Mouse (Mus musculus) frontal cortex, postnatal 10 days (tissue): ENCODE results near the gene Dmgdh.

ENCODE experiments used
- DNase-seq, 2 experiments: peaks; one replicate each; pipeline ENCODE4 v3.0.0; 2022; ENCODE audit warnings: low spot score in 2 of 2, mixed read lengths in 1 of 2

Gene Dmgdh

DNA sequence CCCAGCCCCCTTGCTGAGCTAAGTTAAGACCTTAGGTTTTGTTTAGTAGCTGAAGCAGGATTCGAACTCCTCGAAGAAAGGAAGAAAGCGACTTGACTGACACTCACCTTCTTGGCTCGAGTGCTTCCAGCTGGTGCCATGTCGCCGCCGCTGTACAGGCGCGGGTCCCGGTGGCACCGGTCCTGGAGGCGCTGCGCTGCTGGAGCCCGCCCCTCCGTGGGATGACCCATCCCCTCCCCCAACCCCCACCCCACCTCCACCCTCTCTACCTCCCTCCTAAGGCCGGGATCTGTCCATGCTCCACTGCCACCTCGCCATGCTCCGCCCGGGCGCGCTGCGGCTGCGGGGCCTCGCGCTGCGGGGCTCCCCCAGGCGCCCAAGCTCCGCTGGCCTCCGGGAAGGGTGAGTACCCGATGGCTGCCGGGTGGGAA, at the start of gene Dmgdh, which contains the start of gene Bhmt2:
TSS of gene Dmgdh (plus strand) at position 303 of the 431 bp plus-strand sequence.
TSS of gene Bhmt2 (minus strand) at position 172 of the 431 bp plus-strand sequence.
- no peak for DNase-seq

DNA sequence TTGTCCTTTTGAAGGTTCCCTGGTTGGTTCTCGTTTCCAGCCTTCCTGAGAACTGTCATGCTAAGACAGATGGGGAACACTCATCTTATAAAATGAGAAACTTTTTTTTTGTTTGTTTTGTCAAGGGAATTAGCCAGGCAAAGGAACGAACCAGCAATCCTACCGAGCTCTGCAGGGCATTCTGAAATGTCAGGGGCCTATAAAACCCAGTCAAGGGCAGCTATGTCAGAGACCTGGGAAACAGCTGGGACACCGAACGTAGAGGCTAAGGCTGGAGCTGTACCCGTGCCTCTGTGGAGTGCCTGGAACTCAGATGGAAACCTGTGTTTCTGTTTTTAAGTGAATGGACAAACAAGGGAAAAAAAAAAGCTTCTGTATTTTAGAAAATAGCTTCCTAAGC, 45.4 kb upstream of the Dmgdh start:
- DNase-seq = no peak

DNA sequence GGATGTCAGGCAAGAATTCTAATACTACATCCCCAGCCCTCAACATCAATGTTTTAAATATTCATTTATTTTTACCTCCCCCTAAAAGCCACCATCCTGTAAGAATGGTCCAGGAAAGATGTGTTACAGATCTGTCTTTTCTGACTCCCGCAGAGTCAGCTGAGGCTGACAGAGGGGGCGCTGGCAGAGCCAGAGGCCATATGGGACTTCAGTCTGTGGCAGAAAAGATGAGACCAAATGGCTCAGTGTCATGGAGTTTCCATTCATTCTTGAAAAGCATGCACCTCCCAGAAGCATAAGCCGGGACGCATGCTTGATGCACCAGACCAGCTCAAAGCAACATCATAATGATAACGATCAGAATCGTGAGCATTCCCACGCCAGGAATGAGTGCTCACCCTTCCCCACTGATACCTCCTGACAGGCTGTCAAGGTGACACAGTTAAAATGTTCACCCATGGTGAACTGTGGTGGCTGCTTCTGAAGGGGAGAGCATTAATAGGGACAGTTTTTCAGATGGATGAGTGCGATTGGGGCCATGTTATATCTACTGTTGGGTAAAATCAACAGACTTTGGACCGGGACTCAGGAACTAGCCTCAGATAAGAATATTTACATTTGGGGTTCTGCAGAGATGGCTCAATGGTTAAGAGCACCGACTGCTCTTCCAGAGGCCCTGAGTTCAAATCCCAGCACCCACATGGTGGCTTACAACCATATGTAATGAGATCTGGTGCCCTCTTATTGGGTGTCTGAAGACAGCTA, 43.1 kb upstream of the Dmgdh start:
- DNase-seq = no peak

DNA sequence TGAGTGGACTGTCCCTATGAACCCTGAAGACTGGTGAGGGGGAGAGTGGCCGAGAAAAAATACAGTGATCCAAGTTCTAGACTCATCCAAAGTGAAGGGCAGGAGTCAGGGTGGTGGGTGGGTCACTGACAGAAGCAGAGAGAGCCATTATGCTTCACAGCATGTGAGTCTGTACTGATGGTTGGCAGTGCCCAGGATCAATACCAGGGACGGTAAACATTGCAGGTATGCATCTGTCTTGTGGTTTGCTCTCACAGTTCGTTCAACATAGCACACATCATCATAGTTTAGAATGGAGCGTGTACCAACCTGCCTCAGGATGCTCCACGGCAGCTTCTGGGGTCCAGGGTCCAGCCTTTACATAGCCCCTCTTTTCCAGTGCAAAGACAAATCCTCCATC, 41.3 kb upstream of the Dmgdh start:
- DNase-seq = no peak

DNA sequence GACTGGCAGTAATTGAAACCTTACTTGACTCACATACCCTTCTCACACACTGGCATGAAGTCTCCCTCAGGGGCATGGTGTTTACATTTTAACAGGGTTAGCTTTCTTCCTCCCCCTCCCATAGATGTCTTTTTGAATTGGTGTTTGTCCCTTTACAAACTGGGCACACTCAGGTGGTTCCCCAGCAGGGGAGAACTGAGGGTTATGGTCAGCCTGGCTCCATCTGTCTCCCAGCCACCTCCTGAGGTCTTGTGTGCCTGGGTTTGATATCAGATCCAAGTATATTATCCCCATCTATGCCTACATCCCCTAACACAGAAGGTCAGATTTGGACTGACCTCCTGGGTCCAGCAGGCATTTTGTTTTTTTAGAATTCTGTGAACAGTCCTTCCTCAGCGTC, 37.7 kb upstream of the Dmgdh start:
- DNase-seq = no peak

DNA sequence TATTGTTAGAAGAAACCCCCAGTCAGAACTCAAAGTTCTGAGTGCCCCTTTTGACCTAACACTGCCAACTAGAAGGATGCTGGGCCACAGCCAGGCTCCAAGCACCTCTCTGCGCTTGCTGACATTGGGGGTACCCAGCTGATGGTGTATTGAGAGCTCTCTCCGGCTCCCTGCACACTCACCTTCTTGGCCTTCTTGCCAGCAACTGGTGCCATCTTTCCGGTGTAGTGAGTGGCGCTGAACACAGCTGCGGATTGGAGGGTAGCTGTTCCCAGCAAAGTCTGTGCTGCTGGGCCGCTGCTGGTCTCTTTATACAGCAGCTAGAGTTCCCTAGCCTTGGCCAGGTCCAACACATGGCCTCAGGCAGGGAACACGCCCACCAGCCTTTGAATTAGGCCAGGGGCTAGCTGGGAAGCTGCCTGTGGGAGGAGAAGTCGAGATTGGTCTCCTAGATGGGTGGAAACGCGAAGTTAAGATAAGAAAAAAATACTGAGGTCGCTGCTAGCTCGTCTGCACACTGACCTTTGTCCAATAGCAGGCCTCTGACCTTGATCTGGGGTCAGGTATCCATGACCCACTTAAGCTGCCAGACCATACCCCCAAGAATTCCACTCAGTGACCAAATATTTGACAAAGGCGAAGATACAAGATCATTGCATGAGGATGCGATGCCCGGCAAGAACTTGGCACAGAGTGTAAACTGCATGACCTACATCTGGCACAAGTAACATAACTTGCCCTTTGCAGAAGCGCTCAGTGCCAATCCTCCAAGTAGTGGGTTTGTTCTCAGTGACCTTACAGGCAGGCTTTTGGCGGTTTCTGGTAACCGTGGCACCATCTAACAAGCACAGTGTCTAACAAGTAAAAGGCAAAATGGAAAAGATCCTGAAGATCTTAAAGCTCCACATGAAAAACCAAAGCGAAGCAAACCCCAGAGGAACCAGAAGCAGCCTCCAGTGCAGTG, 36.7 kb upstream of the Dmgdh start, which contains the start of gene Bhmt:
TSS of gene Bhmt (minus strand) at position 680 of the 964 bp plus-strand sequence.
- DNase-seq = no peak

DNA sequence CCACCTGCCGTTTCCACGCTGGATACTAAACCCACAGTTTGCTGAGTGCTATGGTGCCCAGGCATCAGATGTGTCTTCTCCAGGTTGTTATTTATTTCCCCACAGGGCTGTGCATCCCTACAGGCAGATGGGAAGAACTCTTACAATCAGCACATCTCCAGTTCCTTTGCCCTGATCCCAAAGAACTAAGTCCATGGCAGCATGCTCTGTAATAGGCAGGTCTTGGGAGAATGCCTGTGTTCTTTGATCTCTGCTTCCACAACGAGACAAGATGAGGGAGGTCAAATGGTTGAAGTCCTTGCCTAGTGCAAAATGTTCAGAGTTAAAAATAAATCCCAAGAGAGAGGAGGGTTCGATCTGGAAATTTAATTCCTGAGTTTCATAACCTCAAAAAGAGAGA, 34.6 kb upstream of the Dmgdh start:
- DNase-seq = no peak

DNA sequence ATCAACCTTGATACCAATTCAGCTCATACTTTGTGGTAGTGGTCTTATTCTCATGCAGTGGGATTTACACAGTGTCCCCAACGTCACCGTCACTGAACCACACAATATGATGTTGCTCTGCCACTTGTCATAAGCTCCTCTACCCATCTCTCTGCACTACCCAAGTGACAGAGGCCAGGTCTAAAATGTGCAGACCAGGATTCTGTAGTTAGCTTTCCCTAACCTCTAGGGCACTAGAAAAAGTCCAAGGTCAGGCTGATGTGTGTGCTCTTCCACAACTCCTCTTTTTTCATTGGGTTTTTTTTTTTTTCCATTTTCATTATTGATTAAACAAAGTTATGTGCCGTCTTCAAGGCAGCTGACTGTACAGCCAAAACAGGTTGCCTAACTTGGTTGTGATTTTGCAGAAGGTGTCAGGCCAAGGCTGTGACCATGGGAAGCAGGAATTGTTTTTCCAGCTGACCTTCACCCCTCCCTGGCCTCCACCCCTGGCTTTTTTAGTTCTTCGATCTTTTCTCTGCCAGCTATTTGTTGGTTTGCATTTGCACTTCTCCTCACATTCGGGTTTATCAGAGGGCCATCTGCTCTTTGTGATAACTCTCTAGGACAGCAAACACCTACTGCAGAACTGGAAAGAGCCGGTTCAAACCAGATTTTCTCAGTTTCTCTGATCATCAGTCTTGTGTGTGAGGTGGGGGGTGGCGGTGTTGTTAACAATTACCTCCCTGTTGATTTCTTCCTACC, 25.7 kb upstream of the Dmgdh start:
- DNase-seq = no peak

DNA sequence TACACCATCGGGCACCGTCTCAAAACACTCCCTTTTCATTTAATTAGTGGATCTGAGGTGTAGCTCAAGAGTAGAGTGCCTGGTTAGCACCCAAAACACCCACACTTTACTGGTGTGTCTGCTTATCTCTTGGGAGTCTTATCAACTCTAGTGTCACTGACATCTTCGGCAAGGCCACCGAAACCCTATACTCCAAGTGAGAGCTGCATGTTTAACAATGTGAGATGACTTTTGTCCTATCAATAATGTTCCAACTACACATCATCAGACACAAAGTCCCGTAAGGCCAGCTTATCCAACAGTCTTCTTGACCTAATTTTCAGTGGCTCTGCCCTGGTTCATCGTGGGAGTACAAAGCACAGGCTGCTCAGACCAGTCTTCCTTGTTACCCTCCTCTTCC, 20.9 kb upstream of the Dmgdh start:
- no peak for DNase-seq

DNA sequence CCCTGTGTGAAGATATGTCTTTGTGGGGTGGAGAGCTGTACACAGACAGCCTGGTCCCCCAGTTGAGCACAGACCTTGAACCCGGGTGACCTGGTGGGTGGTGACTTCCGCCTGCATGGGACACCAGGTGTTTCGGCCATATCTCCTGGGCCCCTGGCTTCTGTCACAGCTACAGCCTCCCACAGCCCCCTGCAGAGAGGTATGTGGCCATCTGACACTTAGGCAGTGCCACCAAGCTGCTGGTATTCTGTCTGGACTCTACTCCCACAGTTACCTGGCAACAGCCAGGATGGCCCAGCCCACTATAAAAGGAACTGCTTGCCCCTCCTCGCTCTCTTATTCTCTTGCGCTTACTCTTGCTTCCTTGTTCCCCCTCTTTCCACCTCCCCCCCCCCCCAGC, 16.3 kb upstream of the Dmgdh start:
- DNase-seq = no peak

DNA sequence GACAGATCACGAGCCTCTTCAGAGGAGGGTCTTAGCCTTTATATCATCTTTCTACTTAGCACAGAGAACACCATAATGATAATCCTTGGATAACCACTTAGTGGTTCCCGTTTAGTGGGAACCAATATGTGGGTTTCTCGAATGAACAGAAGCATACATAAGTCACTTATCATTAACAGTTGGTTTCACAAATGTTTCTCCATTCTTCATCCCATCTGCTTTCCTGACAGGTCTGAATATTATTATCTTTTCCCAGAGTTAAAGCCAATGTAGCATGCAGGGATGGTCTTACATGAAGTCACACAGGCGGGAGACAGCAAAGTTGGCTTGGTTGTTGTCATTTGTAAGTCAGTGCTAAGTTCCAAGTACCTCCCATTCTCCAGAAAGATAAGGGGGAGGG, 6.6 kb upstream of the Dmgdh start:
- no peak for DNase-seq

DNA sequence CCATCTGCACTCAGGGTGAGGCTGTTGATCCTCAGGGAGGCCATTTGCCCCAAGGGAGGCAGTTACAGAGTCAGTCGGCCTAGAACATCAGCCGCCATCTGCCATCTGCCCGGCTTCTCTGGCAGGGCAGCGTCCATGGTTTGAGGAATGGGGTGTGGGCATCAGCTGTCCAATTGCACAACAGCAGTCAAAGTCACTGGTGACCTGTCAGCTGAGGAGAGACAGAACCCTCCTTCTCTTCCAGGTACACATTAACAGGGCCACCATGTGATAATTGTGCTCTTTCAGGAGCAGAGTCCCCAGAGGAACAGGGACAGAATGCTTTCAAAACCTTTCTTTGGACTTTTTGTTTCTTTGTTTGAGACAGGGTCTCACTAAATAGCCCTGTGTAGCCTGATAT, 1.9 kb upstream of the Dmgdh start:
- DNase-seq = no peak

DNA sequence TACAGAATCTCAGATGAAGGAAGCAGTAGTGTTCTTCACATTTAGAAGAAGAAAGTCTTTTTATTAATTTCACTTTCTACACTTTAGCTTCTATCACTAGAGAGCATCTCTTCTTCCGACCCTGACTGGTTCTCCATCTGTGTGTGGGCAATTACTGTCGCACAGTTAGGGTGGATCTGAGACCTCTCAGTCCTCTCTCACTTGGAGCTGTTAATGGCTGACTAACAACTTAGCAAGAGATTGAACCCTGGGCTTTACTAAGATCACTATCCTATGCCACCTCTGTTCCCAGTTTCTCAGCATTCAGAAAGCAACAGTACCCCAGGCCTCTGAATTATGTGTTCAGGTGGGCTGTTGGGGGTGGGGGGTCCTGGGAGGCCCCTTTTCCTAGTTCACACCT, 937 bp upstream of the Dmgdh start:
- no peak for DNase-seq

DNA sequence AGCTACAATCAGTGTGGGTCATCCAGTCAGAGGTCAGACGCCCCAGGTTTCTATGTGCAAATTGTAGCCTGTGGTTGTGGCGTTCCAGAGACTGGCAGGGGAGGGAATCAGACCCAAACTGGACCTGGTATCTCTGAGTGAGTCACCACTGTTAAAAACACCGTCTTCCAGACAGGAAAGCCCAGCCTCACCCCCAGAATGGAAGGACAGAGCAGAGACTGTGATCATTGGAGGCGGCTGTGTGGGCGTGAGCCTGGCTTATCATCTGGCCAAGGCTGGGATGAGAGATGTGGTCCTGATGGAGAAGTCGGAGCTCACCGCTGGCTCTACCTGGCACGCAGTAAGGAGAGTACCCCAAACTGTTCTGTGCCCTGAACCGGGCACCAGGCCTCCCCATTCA, 2.6 kb downstream of the Dmgdh start:
- DNase-seq = no peak

DNA sequence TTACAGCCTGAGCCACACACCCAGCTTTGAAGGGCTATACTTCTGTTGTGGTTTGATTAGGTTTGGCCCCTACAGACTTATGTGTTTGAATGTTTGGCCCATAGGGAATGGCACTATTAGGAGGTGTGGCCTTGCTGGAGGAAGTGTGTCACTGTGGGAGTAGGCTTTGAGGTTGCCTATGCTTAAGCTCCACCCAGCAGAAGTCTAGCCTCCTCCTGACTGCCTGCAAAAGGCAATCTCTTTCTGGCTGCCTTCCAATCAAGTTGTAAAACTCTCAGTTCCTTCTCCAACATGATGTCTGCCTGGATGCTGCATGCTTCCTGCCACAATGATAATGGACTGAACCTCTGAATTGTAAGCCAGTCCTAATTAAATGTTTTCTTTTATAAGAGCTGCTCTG, 9.1 kb downstream of the Dmgdh start:
- no peak for DNase-seq

DNA sequence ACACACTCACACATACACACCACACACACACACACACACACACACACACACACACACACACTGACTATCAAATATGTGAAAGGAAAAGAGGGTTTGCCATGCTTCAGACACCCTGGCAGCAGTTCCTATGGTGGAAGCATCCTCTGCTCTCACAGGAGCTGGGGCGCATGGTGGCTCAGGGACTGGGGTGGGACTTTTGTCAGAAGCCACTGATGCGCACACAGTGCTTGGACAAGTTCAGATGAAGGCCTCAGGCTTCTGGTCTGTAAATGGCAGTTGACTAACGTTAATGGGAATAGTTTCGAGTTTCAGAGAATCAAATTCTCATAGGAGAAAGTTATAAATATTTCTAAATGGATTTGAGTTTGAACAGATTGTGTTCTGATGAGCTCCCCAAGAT, 11.0 kb downstream of the Dmgdh start:
- no peak for DNase-seq

DNA sequence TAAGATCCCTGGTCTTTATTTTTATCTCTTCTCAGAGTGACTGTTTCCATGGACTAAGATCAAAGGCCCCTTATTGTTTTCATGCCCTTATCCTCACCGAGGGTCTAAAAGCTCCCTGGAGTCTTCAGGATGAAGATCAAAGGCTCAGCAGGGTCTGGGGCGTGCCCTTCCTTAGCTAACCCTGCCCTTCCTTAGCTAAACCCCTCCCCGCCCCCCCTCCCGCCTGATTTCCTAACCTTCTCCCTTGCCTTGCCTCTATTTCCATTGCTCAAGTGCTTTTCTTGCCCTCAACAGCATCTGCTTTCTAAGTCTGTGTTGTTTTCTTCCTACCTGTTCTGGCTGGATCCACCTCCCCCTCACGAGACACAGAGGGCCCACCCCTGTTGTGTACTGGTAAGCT, 13.1 kb downstream of the Dmgdh start:
- no peak for DNase-seq

DNA sequence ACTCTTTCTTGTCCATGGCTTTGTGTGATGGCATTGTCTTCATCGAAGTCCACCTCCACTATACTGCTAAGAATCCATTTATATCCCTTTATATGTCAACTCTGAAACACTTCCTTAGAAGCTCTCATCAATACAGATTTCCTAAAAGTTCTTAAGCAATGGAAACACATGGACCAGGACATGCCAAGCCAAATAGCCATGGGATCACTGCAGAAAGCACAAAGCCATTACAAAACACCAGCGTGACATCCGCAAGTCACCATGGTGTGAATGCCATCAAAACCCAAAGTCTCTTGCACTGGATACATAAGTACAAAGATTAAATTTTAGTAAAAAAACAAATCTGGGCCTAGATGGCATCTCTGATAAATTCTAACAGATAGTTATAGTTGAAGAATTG, 15.3 kb downstream of the Dmgdh start:
- no peak for DNase-seq

DNA sequence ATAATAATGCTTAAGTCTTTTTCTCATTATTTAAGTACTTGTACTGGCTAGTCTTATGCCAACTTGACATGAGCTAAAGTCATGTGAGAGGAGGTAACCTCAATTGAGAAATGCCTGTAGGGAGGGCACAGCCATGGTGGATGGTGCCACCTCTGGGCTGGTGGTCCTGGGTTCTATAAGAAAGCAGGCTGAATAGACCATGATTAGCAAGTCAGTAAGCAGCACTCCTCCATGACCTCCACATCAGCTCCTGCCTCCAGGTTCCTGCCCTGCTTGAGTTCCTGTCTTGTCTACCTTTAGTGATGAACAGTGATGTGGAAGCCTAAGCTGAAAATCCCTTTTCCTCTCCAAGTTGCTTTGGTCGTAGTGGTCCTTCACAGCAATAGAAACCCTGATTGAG, 16.6 kb downstream of the Dmgdh start:
- no peak for DNase-seq

DNA sequence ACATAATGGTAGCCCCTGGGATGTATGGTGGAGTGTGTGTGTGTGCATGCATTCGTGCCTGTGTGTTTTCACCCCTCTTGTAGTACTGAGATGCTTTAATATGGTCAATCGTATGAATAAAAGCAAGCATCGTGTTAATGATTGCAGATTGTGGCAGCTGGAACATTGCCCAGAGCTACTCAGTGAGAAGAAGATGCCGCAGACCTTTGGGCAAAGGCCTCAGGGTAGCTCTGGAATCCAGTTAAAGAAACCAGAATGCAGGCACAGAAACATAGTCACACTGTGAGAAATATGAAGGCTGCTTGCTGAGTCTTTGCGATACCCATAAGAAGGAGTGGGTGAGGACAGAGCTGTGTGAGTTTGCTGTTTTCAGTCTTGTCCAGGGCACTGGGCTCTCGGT, 24.6 kb downstream of the Dmgdh start:
- no peak for DNase-seq

DNA sequence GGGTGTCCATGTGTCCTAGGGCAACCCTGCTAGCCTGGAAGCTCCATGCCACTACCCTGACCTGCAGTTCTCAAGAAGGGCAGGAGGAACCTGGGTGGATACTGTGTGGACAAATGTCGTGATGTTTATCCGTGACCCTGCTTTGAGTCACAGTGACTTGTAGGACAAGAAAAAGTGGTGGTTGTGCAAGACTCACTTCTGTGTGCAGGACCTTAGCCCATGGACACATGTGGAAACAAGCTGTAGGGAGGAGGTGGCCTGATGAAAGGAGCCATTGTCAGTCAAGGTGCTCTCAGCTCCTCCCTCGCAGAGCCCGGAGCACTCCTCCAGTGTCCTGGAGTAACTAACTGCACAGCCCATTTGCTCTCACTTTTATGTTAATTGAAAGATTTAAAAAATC, 31.5 kb downstream of the Dmgdh start:
- no peak for DNase-seq

DNA sequence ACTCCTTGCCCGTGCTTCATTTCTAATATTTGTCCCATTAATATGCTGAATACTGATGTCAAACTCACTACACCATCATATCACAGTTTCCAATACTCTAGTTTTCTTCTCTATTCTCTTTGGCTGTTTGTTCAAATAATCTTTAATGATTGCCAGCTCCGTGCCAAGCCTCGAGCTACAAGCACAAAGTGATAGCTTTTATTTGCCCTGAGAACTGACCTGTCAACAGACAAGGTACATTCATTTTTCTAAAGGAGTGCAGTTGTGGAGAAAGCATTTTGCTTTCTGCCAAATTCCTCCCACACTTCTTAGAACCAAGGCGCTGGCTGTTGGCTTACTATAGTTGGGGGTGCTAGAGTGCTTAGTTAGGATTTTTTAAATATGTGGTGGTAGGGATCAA, 33.0 kb downstream of the Dmgdh start:
- DNase-seq = no peak
